Mouse (Mus musculus) limb, embryonic 13.5 days (tissue): ENCODE results near the gene Mrpl51. TPM values are rescaled to one million over a fixed set of nuclear protein-coding genes. Genes with fewer than 3 reads are reported as not detected.

ENCODE experiments used
- ATAC-seq: fragments of 200-750 bp; cut with Nextera tagmentation; 2 replicates; pipeline ENCODE4 v1.8.0; 2017; ENCODE audit warnings: low read depth, moderate number of reproducible peaks, moderate TSS enrichment; ENCODE audit not compliant: low FRiP score
- H3K27ac ChIP-seq: fragments of 300-500 bp; sonication (generic); 2 replicates; pipeline ENCODE4 v1.5.1; 2015; ENCODE audit warnings: inconsistent platforms, mild to moderate bottlenecking, moderate library complexity
- H3K27me3 ChIP-seq: fragments of 300-500 bp; sonication (generic); 2 replicates; pipeline ENCODE4 v1.6.1; 2015; ENCODE audit warnings: mild to moderate bottlenecking, inconsistent platforms
- H3K36me3 ChIP-seq: fragments of 300-500 bp; sonication (generic); 2 replicates; pipeline ENCODE4 v1.6.1; 2015; ENCODE audit warnings: inconsistent platforms, mild to moderate bottlenecking, moderate library complexity
- H3K4me1 ChIP-seq: fragments of 300-500 bp; sonication (generic); 2 replicates; pipeline ENCODE4 v1.6.1; 2015; ENCODE audit warnings: inconsistent platforms
- H3K4me2 ChIP-seq: fragments of 300-500 bp; sonication (generic); replicated peaks from 2 replicates; pipeline ENCODE4 v1.6.1; 2015; ENCODE audit warnings: inconsistent platforms, mild to moderate bottlenecking, moderate library complexity
- H3K4me3 ChIP-seq: fragments of 300-500 bp; sonication (generic); 2 replicates; pipeline ENCODE4 v1.5.1; 2015; ENCODE audit warnings: moderate library complexity, mild to moderate bottlenecking, inconsistent platforms
- H3K9ac ChIP-seq: fragments of 300-500 bp; sonication (generic); 2 replicates; pipeline ENCODE4 v1.6.1; 2015; ENCODE audit warnings: mild to moderate bottlenecking, inconsistent platforms
- H3K9me3 ChIP-seq: fragments of 300-500 bp; sonication (generic); 2 replicates; pipeline ENCODE4 v1.6.1; 2016; ENCODE audit warnings: inconsistent platforms
- WGBS: fragments of 180-500 bp; shearing (Covaris S2); methylation state at CpG from one replicate; pipeline ENCODE4 v1.1.7; 2015; 5-methylcytosine and 5-hydroxymethylcytosine counted together
- polyA plus RNA-seq: library from polyadenylated mRNA; unstranded; fragments of >200 nt; fragmentation: Nextera tagmentation; extraction: Ambion mirVana; gene quantifications from 2 replicates; pipeline ENCODE4 v1.2.1, GENCODE M21; 2015

Mrpl51 gene
- 212 and 213 TPM in 2 replicates for polyA plus RNA-seq

DNA sequence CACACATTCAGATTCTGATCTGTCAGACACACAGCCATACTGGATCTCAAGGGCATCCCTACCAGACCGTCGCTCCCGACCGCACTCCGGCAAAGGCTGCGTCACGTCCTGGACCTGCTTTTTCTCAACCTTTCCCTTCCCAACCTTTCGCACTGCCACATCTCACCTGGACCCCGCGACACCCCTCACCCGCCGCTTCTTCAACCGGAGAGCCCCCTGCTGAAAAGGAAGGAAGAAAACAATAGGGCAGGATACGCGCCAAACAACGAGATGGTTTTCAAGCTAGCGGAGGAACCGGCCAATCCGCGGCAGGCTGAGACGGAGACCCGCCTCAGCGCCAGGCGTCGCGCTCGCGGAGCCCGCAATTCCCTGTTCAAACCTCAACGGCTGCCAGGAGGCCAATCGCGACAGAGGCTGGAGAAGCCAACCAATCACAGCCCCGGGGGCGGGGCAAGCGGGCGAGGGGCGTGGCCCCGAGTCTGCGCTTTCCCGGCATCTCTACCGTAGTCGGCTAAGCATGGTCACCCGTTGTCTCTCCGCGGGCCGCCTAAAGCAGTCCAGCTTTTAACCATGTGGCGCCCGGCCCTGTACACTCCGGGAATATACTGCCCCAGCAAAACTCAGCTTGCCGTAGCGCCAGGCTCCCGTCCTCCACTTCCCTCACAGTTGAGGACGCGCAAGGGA lies at the start of gene Mrpl51, which contains the start of gene Ncapd2:
Gene Mrpl51 (plus strand): TSS at position 470 of the 684 bp plus-strand sequence.
Gene Ncapd2 (minus strand): TSS at position 370 of the 684 bp plus-strand sequence.
- Histone ChIP-seq H3K9me3 (no peaks in the 10 kb centered on the region), H3K27ac (peak within 1 kb of the TSS; percentile 100), H3K9ac (peak within 1 kb of the TSS; percentile 85), H3K36me3 (peaks cover 57% of the 10 kb centered on the region), H3K4me1 (peaks cover 21% of the 10 kb centered on the region), H3K4me2 (peak within 1 kb of the TSS; percentile 91), H3K4me3 (peak within 1 kb of the TSS; percentile 73), H3K27me3 (no peaks in the 10 kb centered on the region)
- peak; percentile 98 for ATAC-seq
- under 1% methylated on average over 54 of the region's 54 CpGs for WGBS

DNA sequence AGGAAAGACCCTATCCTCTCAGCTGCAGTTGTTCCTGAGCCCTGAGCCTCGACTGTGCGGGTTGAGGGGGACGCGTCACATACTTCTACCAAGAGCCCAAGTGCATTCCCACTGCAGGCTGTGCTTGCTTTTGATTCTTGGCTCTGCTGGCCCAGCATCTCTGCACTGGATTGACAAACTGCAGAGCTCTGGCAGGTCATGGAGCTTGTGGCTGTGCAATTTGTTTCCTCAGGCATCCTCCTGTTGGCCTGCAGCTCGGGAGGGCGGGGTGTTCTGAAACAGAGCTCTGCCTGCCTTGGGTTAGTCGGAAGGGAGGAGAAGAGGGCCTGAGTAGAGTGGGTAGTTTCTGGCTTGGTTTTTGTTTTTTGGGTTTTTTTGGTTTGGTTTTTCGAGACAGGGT lies 49.2 kb upstream of the Mrpl51 start:
- peaks cover 65% of the 10 kb centered on the region for H3K36me3 ChIP-seq

GRCm38 (mm10) chr6:125143128-125143527 lies 48.5 kb upstream of the Mrpl51 start:
- H3K27ac ChIP-seq, result no peak overlapping the region
- H3K9ac ChIP-seq, result no peak overlapping the region
- 72% methylated on average over 3 of the region's 3 CpGs for WGBS
- no peak overlapping the region for H3K4me2 ChIP-seq
- H3K36me3 ChIP-seq, result peaks cover 58% of the 10 kb centered on the region
- no peaks in the 10 kb centered on the region for H3K9me3 ChIP-seq
- no peak for ATAC-seq
- H3K27me3 ChIP-seq, result no peaks in the 10 kb centered on the region
- peaks cover 33% of the 10 kb centered on the region for H3K4me1 ChIP-seq
- H3K4me3 ChIP-seq, result no peak overlapping the region

More for the DNA sequence above, 49.2 kb upstream of the Mrpl51 start:
- ATAC-seq, result no peak
- no peaks in the 10 kb centered on the region for H3K27me3 ChIP-seq
- no peaks in the 10 kb centered on the region for H3K9me3 ChIP-seq
- no peak overlapping the region for H3K4me3 ChIP-seq
- 90% methylated on average over 8 of the region's 8 CpGs for WGBS
- no peak overlapping the region for H3K27ac ChIP-seq
- H3K4me1 ChIP-seq, result peaks cover 26% of the 10 kb centered on the region
- no peak overlapping the region for H3K9ac ChIP-seq
- H3K4me2 ChIP-seq, result no peak overlapping the region

GRCm38 (mm10) chr6:125143904-125144303 lies 47.7 kb upstream of the Mrpl51 start:
- Histone ChIP-seq H3K9me3 (no peaks in the 10 kb centered on the region), H3K27ac (no peak overlapping the region), H3K27me3 (no peaks in the 10 kb centered on the region), H3K9ac (no peak overlapping the region), H3K4me2 (no peak overlapping the region), H3K4me3 (no peak overlapping the region), H3K36me3 (peaks cover 50% of the 10 kb centered on the region), H3K4me1 (peaks cover 41% of the 10 kb centered on the region)
- no peak for ATAC-seq
- 83% methylated on average over 9 of the region's 9 CpGs for WGBS

GRCm38 (mm10) chr6:125145001-125145400 lies 46.6 kb upstream of the Mrpl51 start, which contains the start of gene Iffo1:
TSS of gene Iffo1 (plus strand) at chr6:125145241.
- H3K27ac ChIP-seq, result peak within 1 kb of the TSS; percentile 94
- no peaks in the 10 kb centered on the region for H3K27me3 ChIP-seq
- H3K9me3 ChIP-seq, result no peaks in the 10 kb centered on the region
- H3K4me1 ChIP-seq, result peaks cover 50% of the 10 kb centered on the region
- peaks cover 46% of the 10 kb centered on the region for H3K36me3 ChIP-seq
- peak within 1 kb of the TSS; percentile 96 for H3K9ac ChIP-seq
- ATAC-seq, result peak; percentile 90
- H3K4me3 ChIP-seq, result peak within 1 kb of the TSS; percentile 82
- WGBS, result under 1% methylated on average over 16 of the region's 16 CpGs
- H3K4me2 ChIP-seq, result peak within 1 kb of the TSS; percentile 96

DNA sequence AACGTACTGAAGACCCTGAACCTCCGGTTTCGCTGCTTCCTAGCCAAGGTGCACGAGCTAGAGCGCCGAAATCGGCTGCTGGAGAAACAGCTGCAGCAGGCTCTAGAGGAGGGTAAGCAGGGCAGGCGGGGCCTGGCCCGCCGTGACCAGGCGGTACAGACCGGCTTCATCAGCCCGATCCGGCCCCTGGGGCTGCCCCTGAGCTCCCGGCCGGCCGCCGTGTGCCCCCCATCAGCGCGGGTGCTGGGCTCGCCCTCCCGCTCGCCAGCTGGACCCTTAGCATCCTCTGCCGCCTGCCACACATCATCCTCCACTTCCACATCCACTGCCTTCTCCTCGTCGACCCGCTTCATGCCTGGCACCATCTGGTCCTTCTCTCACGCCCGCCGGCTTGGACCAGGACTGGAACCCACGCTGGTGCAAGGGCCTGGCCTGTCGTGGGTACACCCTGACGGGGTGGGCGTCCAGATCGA lies 46.1 kb upstream of the Mrpl51 start:
- Histone ChIP-seq H3K27ac (peak overlapping the region; percentile 94), H3K9me3 (no peaks in the 10 kb centered on the region), H3K4me1 (peaks cover 50% of the 10 kb centered on the region), H3K4me2 (peak overlapping the region; percentile 96), H3K9ac (peak overlapping the region; percentile 96), H3K4me3 (peak overlapping the region; percentile 82), H3K36me3 (peaks cover 42% of the 10 kb centered on the region), H3K27me3 (no peaks in the 10 kb centered on the region)
- 1% methylated on average over 35 of the region's 35 CpGs for WGBS
- peak; percentile 49 for ATAC-seq

DNA sequence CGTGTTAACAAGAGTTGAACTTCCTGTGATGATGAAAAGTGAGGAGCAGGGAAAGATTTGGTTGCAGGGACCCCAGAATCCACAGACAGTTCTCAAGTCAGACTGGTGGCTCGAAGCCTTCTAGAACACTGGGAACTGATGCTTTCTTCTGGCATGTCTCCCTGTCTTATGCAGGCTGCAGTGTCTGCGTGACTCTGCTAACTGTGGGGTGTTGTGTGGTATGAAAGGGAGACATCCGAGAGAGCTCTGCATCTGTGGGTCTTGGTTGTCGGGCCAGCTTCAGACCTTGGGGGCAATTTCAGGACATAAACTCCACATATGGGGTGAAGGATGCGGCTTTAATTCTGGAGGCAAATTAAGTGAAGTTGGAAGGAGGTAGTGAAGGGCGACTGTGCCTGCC lies 45.5 kb upstream of the Mrpl51 start:
- peak overlapping the region; percentile 96 for H3K4me2 ChIP-seq
- no peak for ATAC-seq
- peaks cover 42% of the 10 kb centered on the region for H3K36me3 ChIP-seq
- H3K27me3 ChIP-seq, result no peaks in the 10 kb centered on the region
- H3K9ac ChIP-seq, result peak overlapping the region; percentile 96
- H3K4me1 ChIP-seq, result peaks cover 50% of the 10 kb centered on the region
- WGBS, result 47% methylated on average over 7 of the region's 7 CpGs
- peak overlapping the region; percentile 82 for H3K4me3 ChIP-seq
- H3K9me3 ChIP-seq, result no peaks in the 10 kb centered on the region
- H3K27ac ChIP-seq, result peak overlapping the region; percentile 94; the same call in 1 of the 2 replicates

GRCm38 (mm10) chr6:125146797-125147196 lies 44.8 kb upstream of the Mrpl51 start:
- no peaks in the 10 kb centered on the region for H3K9me3 ChIP-seq
- peak overlapping the region; percentile 96 for H3K9ac ChIP-seq
- H3K4me2 ChIP-seq, result peak overlapping the region; percentile 96
- WGBS, result 88% methylated on average over 4 of the region's 4 CpGs
- peak overlapping the region; percentile 94; the same call in 1 of the 2 replicates for H3K27ac ChIP-seq
- H3K36me3 ChIP-seq, result peaks cover 41% of the 10 kb centered on the region
- H3K4me3 ChIP-seq, result peak overlapping the region; percentile 82
- ATAC-seq, result no peak
- no peaks in the 10 kb centered on the region for H3K27me3 ChIP-seq
- H3K4me1 ChIP-seq, result peaks cover 50% of the 10 kb centered on the region

DNA sequence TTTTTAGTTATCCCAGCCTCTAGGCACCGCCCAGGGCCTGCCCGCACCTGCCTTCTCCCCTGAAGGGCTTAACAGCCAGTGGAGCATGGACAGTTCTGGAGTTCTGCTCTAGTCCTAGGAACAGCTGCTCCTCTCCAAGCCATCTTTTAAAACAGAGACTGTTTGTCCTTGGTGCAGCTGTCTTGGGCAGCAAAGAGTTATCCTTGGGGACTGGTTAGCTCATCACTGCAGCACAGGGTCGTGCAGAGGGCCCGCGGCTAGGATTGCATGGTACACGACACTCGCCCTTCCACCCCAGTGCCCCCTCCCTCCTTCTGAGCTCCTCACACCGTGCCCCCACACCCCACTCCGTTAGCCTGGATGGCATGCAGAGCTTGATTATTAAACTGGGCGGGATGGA lies 44.3 kb upstream of the Mrpl51 start:
- WGBS, result 55% methylated on average over 10 of the region's 10 CpGs
- peak overlapping the region; percentile 96; the same call in 1 of the 2 replicates for H3K9ac ChIP-seq
- H3K27me3 ChIP-seq, result no peaks in the 10 kb centered on the region
- ATAC-seq, result peak; percentile 45
- peak overlapping the region; percentile 96 for H3K4me2 ChIP-seq
- peak overlapping the region; percentile 82; the same call in 1 of the 2 replicates for H3K4me3 ChIP-seq
- H3K27ac ChIP-seq, result no peak overlapping the region
- H3K4me1 ChIP-seq, result peaks cover 50% of the 10 kb centered on the region
- H3K36me3 ChIP-seq, result peaks cover 41% of the 10 kb centered on the region
- H3K9me3 ChIP-seq, result no peaks in the 10 kb centered on the region

DNA sequence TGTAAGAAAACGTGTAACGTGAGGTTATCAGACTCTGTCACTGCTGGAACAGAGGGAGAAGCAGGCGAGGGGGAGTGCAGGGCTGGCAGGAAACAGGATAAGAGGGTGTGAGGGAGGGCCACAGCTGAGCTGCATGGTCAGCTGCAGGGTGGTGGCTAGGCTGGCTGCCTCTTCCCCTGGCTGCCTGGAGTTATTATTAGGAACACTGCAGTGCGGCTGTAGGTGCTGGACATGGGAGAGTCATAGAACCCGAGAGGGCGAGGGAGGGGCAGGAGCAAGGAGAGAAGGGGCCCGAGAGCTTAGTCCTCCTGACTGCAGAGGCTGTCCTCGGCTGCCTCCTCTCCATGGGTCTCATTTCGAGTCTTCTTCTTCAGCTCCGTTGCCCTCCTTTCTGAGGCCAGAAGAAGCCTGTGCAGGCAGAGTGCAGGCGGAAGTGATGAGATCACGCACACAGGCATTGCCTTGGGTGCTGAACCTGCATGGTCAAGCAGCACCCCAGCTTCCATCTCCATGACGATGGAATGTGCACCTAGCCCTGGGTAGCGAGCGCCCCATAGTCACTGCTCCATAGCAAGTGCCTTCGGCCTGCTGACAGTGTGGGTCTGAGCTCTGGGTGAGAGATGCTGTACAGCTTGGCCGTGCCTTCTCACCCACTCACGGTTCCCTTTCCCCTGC lies 43.2 kb upstream of the Mrpl51 start:
- H3K4me1 ChIP-seq, result peaks cover 50% of the 10 kb centered on the region
- H3K4me2 ChIP-seq, result peak overlapping the region; percentile 25
- H3K27ac ChIP-seq, result peak overlapping the region; percentile 73
- no peaks in the 10 kb centered on the region for H3K9me3 ChIP-seq
- ATAC-seq, result no peak
- H3K9ac ChIP-seq, result peak overlapping the region; percentile 51
- no peaks in the 10 kb centered on the region for H3K27me3 ChIP-seq
- 71% methylated on average over 16 of the region's 18 CpGs for WGBS
- peak overlapping the region; percentile 2; the same call in 1 of the 2 replicates for H3K4me3 ChIP-seq
- peaks cover 42% of the 10 kb centered on the region for H3K36me3 ChIP-seq

GRCm38 (mm10) chr6:125148926-125149568 lies 42.6 kb upstream of the Mrpl51 start:
- Histone ChIP-seq H3K9ac (peak overlapping the region; percentile 51), H3K27me3 (no peaks in the 10 kb centered on the region), H3K4me2 (peak overlapping the region; percentile 25), H3K4me1 (peaks cover 50% of the 10 kb centered on the region), H3K4me3 (0 out of 2 replicates have a peak overlapping the region, but pooled peaks have one; percentile 2), H3K27ac (peak overlapping the region; percentile 73), H3K9me3 (no peaks in the 10 kb centered on the region), H3K36me3 (peaks cover 46% of the 10 kb centered on the region)
- ATAC-seq, result no peak
- 77% methylated on average over 16 of the region's 16 CpGs for WGBS
